Mouse (Mus musculus) spleen, adult 18-20 months (tissue): ENCODE measurements around the gene Ap3d1.

Experiments
- DNase-seq, 2 experiments: peaks; one replicate each; pipeline ENCODE4 v3.0.0; 2022; ENCODE audit warnings: mixed read lengths in 2 of 2

Ap3d1 gene

GRCm38 (mm10) chr10:80756967-80757366 is 14.9 kb upstream of the Ap3d1 start:
- no peak for DNase-seq

- no peak for DNase-seq
Measured at GRCm38 (mm10) chr10:80756509-80756908, 14.4 kb upstream of the Ap3d1 start.

- DNase-seq, result no peak
Measured at GRCm38 (mm10) chr10:80756099-80756498, 14.0 kb upstream of the Ap3d1 start.

GRCm38 (mm10) chr10:80755291-80756015 is 13.4 kb upstream of the Ap3d1 start:
- no peak for DNase-seq

- peak; percentile 98 to 99 for DNase-seq
Measured at GRCm38 (mm10) chr10:80754594-80755290, 12.7 kb upstream of the Ap3d1 start, which contains the start of gene Dot1l. Dot1l (plus strand) TSS chr10:80755206.

GRCm38 (mm10) chr10:80752079-80752625 is 10.1 kb upstream of the Ap3d1 start:
- DNase-seq, result peak; percentile 41 to 57

GRCm38 (mm10) chr10:80751188-80751832 is 9.2 kb upstream of the Ap3d1 start:
- DNase-seq, result peak in 1 of 2 experiments; percentile 17

- peak in 1 of 2 experiments; percentile 47 for DNase-seq
Measured at GRCm38 (mm10) chr10:80748609-80749008, 6.5 kb upstream of the Ap3d1 start.

GRCm38 (mm10) chr10:80747410-80747809 is 5.3 kb upstream of the Ap3d1 start:
- peak; percentile 62 to 77 for DNase-seq

- peak in 1 of 2 experiments; percentile 36 for DNase-seq
Measured at GRCm38 (mm10) chr10:80744262-80744661, 2.2 kb upstream of the Ap3d1 start.

GRCm38 (mm10) chr10:80741634-80742179 is 357 bp downstream of the Ap3d1 start:
- DNase-seq, result no peak

- DNase-seq, result no peak
Measured at GRCm38 (mm10) chr10:80741146-80741545, 918 bp downstream of the Ap3d1 start.

- no peak for DNase-seq
Measured at GRCm38 (mm10) chr10:80738657-80739056, 3.4 kb downstream of the Ap3d1 start.

GRCm38 (mm10) chr10:80736731-80737130 is 5.3 kb downstream of the Ap3d1 start:
- DNase-seq, result no peak

GRCm38 (mm10) chr10:80732611-80733101 is 9.4 kb downstream of the Ap3d1 start:
- no peak for DNase-seq

- DNase-seq, result no peak
Measured at GRCm38 (mm10) chr10:80727369-80728127, 14.5 kb downstream of the Ap3d1 start.

GRCm38 (mm10) chr10:80717281-80717680 is 24.8 kb downstream of the Ap3d1 start:
- DNase-seq, result no peak

GRCm38 (mm10) chr10:80710834-80711233 is 31.2 kb downstream of the Ap3d1 start:
- no peak for DNase-seq

GRCm38 (mm10) chr10:80705479-80705878 is 36.6 kb downstream of the Ap3d1 start:
- DNase-seq, result no peak

- DNase-seq, result no peak
Measured at GRCm38 (mm10) chr10:80705033-80705432, 37.0 kb downstream of the Ap3d1 start.

GRCm38 (mm10) chr10:80704418-80704817 is 37.6 kb downstream of the Ap3d1 start:
- DNase-seq, result no peak

GRCm38 (mm10) chr10:80703643-80704042 is 38.4 kb downstream of the Ap3d1 start:
- no peak for DNase-seq
